Mouse (Mus musculus): ENCODE results near the gene Fyn. TPM values are rescaled to one million over a fixed set of nuclear protein-coding genes. Genes with fewer than 3 reads are reported as not detected.

Gene Fyn
- polyA plus RNA-seq, 1 experiment from 2014 or later = 44.3 TPM

DNA sequence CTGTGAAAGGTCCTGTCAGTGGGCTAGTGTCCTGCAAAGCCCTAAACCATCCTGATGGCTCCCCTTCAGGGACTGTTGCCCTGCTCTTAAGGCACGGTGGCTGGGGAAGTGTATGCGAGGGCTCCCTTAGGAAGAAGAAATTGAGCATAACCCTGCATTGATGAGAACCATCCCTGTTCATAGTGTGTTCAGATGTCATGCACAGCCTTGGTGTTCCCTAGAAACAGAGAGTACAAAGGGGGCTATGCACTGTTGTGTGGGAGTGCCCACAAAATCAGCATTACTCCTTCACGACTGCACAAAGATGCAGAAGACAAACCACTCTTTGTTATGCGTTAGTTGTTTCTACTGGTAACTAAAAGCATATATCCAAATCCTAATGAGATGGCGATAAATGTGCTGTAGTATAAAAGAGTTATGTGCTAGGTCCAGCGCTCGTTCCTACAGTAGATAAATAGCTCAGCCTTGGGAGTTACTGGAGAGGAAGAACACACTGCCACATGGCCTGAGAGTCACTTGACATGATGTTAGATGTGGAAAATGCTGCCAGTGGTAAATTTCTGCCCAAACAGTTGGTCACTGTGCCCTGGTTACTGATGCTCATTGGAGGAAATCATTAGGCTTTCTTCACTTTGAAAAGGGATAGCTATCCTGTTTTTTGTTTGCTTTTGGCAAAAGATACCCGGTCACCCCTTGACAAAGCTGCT, 83.4 kb downstream of the Fyn start:
- DNase-seq (ENCODE audit: low spot score, missing footprints) = no peak
- 87% methylated on average over 8 of the region's 8 CpGs for WGBS
- Histone ChIP-seq H3K9me3 (ENCODE audit: control insufficient read depth, low read length) (no peaks in the 10 kb centered on the region), H3K9ac (ENCODE audit: low read length) (no peak overlapping the region), H3K36me3 (ENCODE audit: control insufficient read depth, insufficient read depth, low read length) (no peaks in the 10 kb centered on the region), H3K4me2 (no peak overlapping the region), H3K27me3 (ENCODE audit: control insufficient read depth, insufficient read depth, low read length) (no peaks in the 10 kb centered on the region), H3K4me3 (ENCODE audit: low read depth, low read length) (no peak overlapping the region), H3K27ac (ENCODE audit: low read depth, low read length) (0 out of 2 replicates have a peak overlapping the region, but pooled peaks have one; percentile 14), H3K4me1 (ENCODE audit: control insufficient read depth, insufficient read depth, low read length) (peaks cover 2% of the 10 kb centered on the region; the same call in 1 of the 2 replicates)
- no peak for ATAC-seq (ENCODE audit: low FRiP score)

DNA sequence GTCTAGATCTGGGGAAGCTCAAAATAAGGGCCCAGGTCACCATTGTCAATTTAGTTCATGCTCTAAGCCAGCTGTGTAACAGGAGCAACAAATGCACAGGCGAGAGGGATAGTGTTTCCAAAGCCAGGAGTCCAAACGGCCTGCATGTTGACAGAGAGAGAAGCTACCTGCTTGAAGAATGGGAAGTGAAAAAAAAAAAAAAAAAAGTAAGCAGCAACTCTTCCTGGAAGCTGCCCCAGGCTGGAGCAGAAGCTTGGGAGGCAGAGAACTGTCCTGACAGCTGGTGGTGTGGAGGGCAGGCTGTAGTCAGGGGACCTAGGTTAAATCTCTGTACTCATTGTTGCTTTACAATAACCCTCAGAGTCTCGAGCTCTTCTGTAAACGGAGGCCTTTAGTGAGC, 86.7 kb downstream of the Fyn start:
- ATAC-seq (ENCODE audit: low FRiP score) = no peak
- no peak overlapping the region for H3K27ac ChIP-seq (ENCODE audit: low read depth, low read length)
- H3K36me3 ChIP-seq (ENCODE audit: control insufficient read depth, insufficient read depth, low read length) = no peaks in the 10 kb centered on the region
- no peak for DNase-seq (ENCODE audit: low spot score, missing footprints)
- H3K9me3 ChIP-seq (ENCODE audit: control insufficient read depth, low read length) = no peaks in the 10 kb centered on the region
- H3K9ac ChIP-seq (ENCODE audit: low read length) = no peak overlapping the region
- WGBS = 54% methylated on average over 4 of the region's 4 CpGs
- H3K4me3 ChIP-seq (ENCODE audit: low read depth, low read length) = no peak overlapping the region
- H3K27me3 ChIP-seq (ENCODE audit: control insufficient read depth, insufficient read depth, low read length) = no peaks in the 10 kb centered on the region
- H3K4me1 ChIP-seq (ENCODE audit: control insufficient read depth, insufficient read depth, low read length) = peaks cover 15% of the 10 kb centered on the region
- H3K4me2 ChIP-seq = no peak overlapping the region

DNA sequence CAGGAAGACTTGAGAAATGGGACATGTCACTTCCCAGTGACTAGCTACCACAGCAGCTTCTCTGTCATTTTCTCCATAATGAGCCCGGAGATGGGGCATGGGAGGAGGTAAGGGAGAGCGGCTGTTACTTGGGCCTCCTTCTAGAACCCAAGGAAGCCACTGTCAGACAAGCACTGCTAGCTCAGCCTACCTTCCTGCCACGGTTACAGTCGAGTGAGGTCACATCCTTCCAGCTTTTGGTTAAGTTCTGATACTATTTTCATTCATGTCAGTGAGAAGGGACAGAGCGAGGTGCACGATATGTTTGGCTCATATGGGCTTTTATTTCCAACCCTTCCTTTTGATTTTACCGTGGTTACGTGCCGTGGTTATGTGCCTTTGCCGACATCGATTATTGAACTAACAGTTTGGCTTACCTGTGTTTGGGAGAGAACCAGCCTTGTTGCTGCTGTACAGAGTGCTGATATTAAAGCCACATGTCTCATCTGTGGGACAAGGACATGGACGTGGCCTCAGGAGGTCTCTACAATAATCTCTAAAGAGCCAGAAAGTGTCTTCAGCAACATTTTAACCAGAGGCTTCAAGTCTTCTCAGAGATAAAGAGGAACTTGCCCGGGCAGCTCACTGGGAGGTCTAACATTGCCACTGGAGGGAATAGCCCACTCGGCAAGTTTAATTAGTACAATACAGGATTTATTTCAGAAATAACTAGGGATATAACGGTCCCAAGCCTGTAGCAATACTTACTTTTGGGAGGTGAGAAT, 87.4 kb downstream of the Fyn start:
- Histone ChIP-seq H3K4me3 (ENCODE audit: low read depth, low read length) (no peak overlapping the region), H3K9me3 (ENCODE audit: control insufficient read depth, low read length) (no peaks in the 10 kb centered on the region), H3K4me2 (no peak overlapping the region), H3K27me3 (ENCODE audit: control insufficient read depth, insufficient read depth, low read length) (no peaks in the 10 kb centered on the region), H3K4me1 (ENCODE audit: control insufficient read depth, insufficient read depth, low read length) (peaks cover 18% of the 10 kb centered on the region), H3K27ac (ENCODE audit: low read depth, low read length) (no peak overlapping the region), H3K36me3 (ENCODE audit: control insufficient read depth, insufficient read depth, low read length) (no peaks in the 10 kb centered on the region), H3K9ac (ENCODE audit: low read length) (no peak overlapping the region)
- WGBS = 90% methylated on average over 15 of the region's 15 CpGs
- DNase-seq (ENCODE audit: low spot score, missing footprints) (no peak), ATAC-seq (ENCODE audit: low FRiP score) (no peak)

DNA sequence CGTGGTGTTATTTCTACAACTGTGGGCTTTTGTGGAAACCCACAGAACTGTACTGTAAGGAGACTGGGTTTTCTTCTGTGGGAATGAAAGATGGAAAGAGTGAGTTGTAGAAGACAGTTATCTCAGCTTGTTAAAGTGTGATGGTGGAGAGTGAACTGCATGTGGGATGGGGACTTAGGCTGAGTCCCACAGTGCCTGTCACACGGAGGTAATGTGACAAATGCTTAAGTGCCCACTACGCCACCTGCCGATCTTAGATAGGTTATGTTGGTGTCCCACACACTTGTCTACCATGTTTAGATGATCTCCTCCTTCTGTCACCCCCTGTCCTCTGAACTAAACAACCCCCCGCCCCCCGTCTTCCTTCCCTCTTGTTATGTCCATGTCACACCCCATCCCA, 88.1 kb downstream of the Fyn start:
- Histone ChIP-seq H3K4me1 (ENCODE audit: control insufficient read depth, insufficient read depth, low read length) (peaks cover 19% of the 10 kb centered on the region), H3K9ac (ENCODE audit: low read length) (no peak overlapping the region), H3K27ac (ENCODE audit: low read depth, low read length) (no peak overlapping the region), H3K36me3 (ENCODE audit: control insufficient read depth, insufficient read depth, low read length) (no peaks in the 10 kb centered on the region), H3K27me3 (ENCODE audit: control insufficient read depth, insufficient read depth, low read length) (no peaks in the 10 kb centered on the region), H3K4me3 (ENCODE audit: low read depth, low read length) (no peak overlapping the region), H3K4me2 (no peak overlapping the region), H3K9me3 (ENCODE audit: control insufficient read depth, low read length) (no peaks in the 10 kb centered on the region)
- no peak for ATAC-seq (ENCODE audit: low FRiP score)
- no peak for DNase-seq (ENCODE audit: low spot score, missing footprints)
- WGBS = 94% methylated on average over 6 of the region's 6 CpGs

DNA sequence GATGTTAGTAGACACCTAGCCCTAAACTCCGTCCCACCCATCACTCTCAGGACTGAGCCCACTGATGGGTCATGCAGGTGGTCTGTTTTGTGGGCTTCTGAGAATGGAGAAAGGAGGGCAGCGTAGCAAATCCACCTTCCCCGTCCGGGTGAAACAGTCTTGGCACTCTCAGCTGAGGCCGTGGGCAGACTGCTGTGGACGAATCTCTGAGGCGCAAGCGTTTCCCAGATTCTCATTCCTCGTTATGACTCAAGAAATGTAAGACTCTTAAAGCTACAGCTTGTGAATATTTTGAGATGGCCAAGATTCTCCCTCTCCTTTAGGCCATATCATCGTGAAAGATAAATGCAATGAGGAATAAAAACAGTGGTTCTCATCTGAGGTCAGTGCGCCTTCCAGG, 88.6 kb downstream of the Fyn start:
- ATAC-seq (ENCODE audit: low FRiP score) (no peak), DNase-seq (ENCODE audit: low spot score, missing footprints) (no peak)
- no peaks in the 10 kb centered on the region for H3K36me3 ChIP-seq (ENCODE audit: control insufficient read depth, insufficient read depth, low read length)
- peaks cover 21% of the 10 kb centered on the region; the same call in 1 of the 2 replicates for H3K4me1 ChIP-seq (ENCODE audit: control insufficient read depth, insufficient read depth, low read length)
- WGBS = 92% methylated on average over 11 of the region's 11 CpGs
- H3K4me3 ChIP-seq (ENCODE audit: low read depth, low read length) = no peak overlapping the region
- no peaks in the 10 kb centered on the region for H3K9me3 ChIP-seq (ENCODE audit: control insufficient read depth, low read length)
- H3K27ac ChIP-seq (ENCODE audit: low read depth, low read length) = no peak overlapping the region
- H3K27me3 ChIP-seq (ENCODE audit: control insufficient read depth, insufficient read depth, low read length) = no peaks in the 10 kb centered on the region
- H3K9ac ChIP-seq (ENCODE audit: low read length) = no peak overlapping the region
- no peak overlapping the region for H3K4me2 ChIP-seq

- ATAC-seq (ENCODE audit: low FRiP score) = peak; percentile 57
- Histone ChIP-seq H3K27ac (ENCODE audit: low read depth, low read length) (no peak overlapping the region), H3K36me3 (ENCODE audit: control insufficient read depth, insufficient read depth, low read length) (no peaks in the 10 kb centered on the region), H3K4me2 (no peak overlapping the region), H3K4me1 (ENCODE audit: control insufficient read depth, insufficient read depth, low read length) (peaks cover 25% of the 10 kb centered on the region; the same call in 1 of the 2 replicates), H3K27me3 (ENCODE audit: control insufficient read depth, insufficient read depth, low read length) (no peaks in the 10 kb centered on the region), H3K9ac (ENCODE audit: low read length) (no peak overlapping the region), H3K4me3 (ENCODE audit: low read depth, low read length) (no peak overlapping the region), H3K9me3 (ENCODE audit: control insufficient read depth, low read length) (no peaks in the 10 kb centered on the region)
- WGBS = 73% methylated on average over 13 of the region's 13 CpGs
- DNase-seq (ENCODE audit: low spot score, missing footprints) = no peak
Measured at GRCm38 (mm10) chr10:39458766-39459699, 90.4 kb downstream of the Fyn start.

GRCm38 (mm10) chr10:39460621-39461020, 92.0 kb downstream of the Fyn start:
- Histone ChIP-seq H3K4me2 (no peak overlapping the region), H3K27ac (ENCODE audit: low read depth, low read length) (no peak overlapping the region; the same call in 1 of the 2 replicates), H3K4me3 (ENCODE audit: low read depth, low read length) (no peak overlapping the region), H3K36me3 (ENCODE audit: control insufficient read depth, insufficient read depth, low read length) (no peaks in the 10 kb centered on the region), H3K4me1 (ENCODE audit: control insufficient read depth, insufficient read depth, low read length) (peaks cover 25% of the 10 kb centered on the region; the same call in 1 of the 2 replicates), H3K9me3 (ENCODE audit: control insufficient read depth, low read length) (no peaks in the 10 kb centered on the region), H3K9ac (ENCODE audit: low read length) (no peak overlapping the region), H3K27me3 (ENCODE audit: control insufficient read depth, insufficient read depth, low read length) (no peaks in the 10 kb centered on the region)
- ATAC-seq (ENCODE audit: low FRiP score) (no peak), DNase-seq (ENCODE audit: low spot score, missing footprints) (no peak)
- 64% methylated on average over 2 of the region's 2 CpGs for WGBS

DNA sequence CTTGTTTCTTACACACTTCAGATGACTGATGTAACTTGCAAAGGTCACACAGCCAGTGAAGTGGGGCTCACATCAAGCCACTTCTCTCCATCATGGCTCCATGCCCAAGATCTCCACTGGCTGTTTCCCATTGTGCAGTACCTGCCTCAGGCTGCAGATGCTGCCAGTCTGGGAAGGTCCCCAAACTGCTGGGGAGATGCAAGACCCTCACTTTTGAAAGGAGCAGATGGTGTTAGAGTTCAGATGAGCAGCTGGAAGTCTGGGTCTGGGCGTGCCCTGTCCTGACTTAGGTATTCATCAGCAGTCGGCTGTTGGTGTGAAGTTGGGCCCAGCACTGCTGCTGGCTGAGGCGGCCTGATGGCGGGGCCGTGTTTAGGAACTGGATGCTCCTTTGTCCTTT, 93.3 kb downstream of the Fyn start:
- Histone ChIP-seq H3K27ac (ENCODE audit: low read depth, low read length) (no peak overlapping the region), H3K9me3 (ENCODE audit: control insufficient read depth, low read length) (no peaks in the 10 kb centered on the region), H3K9ac (ENCODE audit: low read length) (no peak overlapping the region), H3K36me3 (ENCODE audit: control insufficient read depth, insufficient read depth, low read length) (no peaks in the 10 kb centered on the region), H3K27me3 (ENCODE audit: control insufficient read depth, insufficient read depth, low read length) (no peaks in the 10 kb centered on the region), H3K4me1 (ENCODE audit: control insufficient read depth, insufficient read depth, low read length) (peaks cover 25% of the 10 kb centered on the region; the same call in 1 of the 2 replicates), H3K4me3 (ENCODE audit: low read depth, low read length) (no peak overlapping the region), H3K4me2 (no peak overlapping the region)
- DNase-seq (ENCODE audit: low spot score, missing footprints) (no peak), ATAC-seq (ENCODE audit: low FRiP score) (peak; percentile 38; the same call in 1 of the 2 replicates)
- 57% methylated on average over 5 of the region's 5 CpGs for WGBS

Data from midbrain, embryonic 11.5 days (tissue).